Mouse (Mus musculus): ENCODE measurements at regions not wholly inside any gene's neighbourhood (a gene's known extent, or its start where the extent isn't known, plus 50 kb on each side); places are given as distances from the start of the nearest gene placed in this dataset.

GRCm38 (mm10) chr19:26234539-26234938 lies 370.3 kb upstream of the Smarca2 start:
- no peak for ATAC-seq (ENCODE audit: low FRiP score)
- no peak overlapping the region for H3K4me2 ChIP-seq (replicated peaks; ENCODE audit: low read depth, low read length)
- H3K9me3 ChIP-seq (ENCODE audit: control insufficient read depth, low read length) = no peaks in the 10 kb centered on the region
- H3K4me3 ChIP-seq (ENCODE audit: low read depth, low read length) = no peak overlapping the region
- no peak overlapping the region for H3K27ac ChIP-seq (ENCODE audit: low read depth, low read length)
- H3K36me3 ChIP-seq (ENCODE audit: control insufficient read depth, insufficient read depth, low read length) = no peaks in the 10 kb centered on the region
- no peaks in the 10 kb centered on the region for H3K4me1 ChIP-seq (replicated peaks; ENCODE audit: control insufficient read depth, insufficient read depth, low read length)
- no peak for DNase-seq (ENCODE audit: low spot score)
- 73% methylated on average over 4 of the region's 4 CpGs for WGBS
- H3K9ac ChIP-seq (ENCODE audit: low read depth, low read length) = no peak overlapping the region
- no peaks in the 10 kb centered on the region for H3K27me3 ChIP-seq (ENCODE audit: control insufficient read depth, insufficient read depth, low read length)

GRCm38 (mm10) chr19:26244067-26244466 lies 360.8 kb upstream of the Smarca2 start:
- DNase-seq (ENCODE audit: low spot score) (no peak), ATAC-seq (ENCODE audit: low FRiP score) (no peak)
- no peaks in the 10 kb centered on the region for H3K4me1 ChIP-seq (replicated peaks; ENCODE audit: control insufficient read depth, insufficient read depth, low read length)
- no peak overlapping the region for H3K27ac ChIP-seq (ENCODE audit: low read depth, low read length)
- H3K4me3 ChIP-seq (ENCODE audit: low read depth, low read length) = no peak overlapping the region
- 81% methylated on average over 6 of the region's 6 CpGs for WGBS
- H3K4me2 ChIP-seq (replicated peaks; ENCODE audit: low read depth, low read length) = no peak overlapping the region
- no peak overlapping the region for H3K9ac ChIP-seq (ENCODE audit: low read depth, low read length)
- no peaks in the 10 kb centered on the region for H3K27me3 ChIP-seq (ENCODE audit: control insufficient read depth, insufficient read depth, low read length)
- no peaks in the 10 kb centered on the region for H3K9me3 ChIP-seq (ENCODE audit: control insufficient read depth, low read length)
- no peaks in the 10 kb centered on the region for H3K36me3 ChIP-seq (ENCODE audit: control insufficient read depth, insufficient read depth, low read length)

- no peak overlapping the region for H3K4me3 ChIP-seq (ENCODE audit: low read depth, low read length)
- H3K4me1 ChIP-seq (replicated peaks; ENCODE audit: control insufficient read depth, insufficient read depth, low read length) = no peaks in the 10 kb centered on the region
- H3K4me2 ChIP-seq (replicated peaks; ENCODE audit: low read depth, low read length) = no peak overlapping the region
- DNase-seq (ENCODE audit: low spot score) (no peak), ATAC-seq (ENCODE audit: low FRiP score) (no peak)
- H3K9ac ChIP-seq (ENCODE audit: low read depth, low read length) = no peak overlapping the region
- no peaks in the 10 kb centered on the region for H3K27me3 ChIP-seq (ENCODE audit: control insufficient read depth, insufficient read depth, low read length)
- no peaks in the 10 kb centered on the region for H3K9me3 ChIP-seq (ENCODE audit: control insufficient read depth, low read length)
- H3K27ac ChIP-seq (ENCODE audit: low read depth, low read length) = no peak overlapping the region
- H3K36me3 ChIP-seq (ENCODE audit: control insufficient read depth, insufficient read depth, low read length) = no peaks in the 10 kb centered on the region
- 83% methylated on average over 6 of the region's 6 CpGs for WGBS
Measured at GRCm38 (mm10) chr19:26249751-26250150, 355.1 kb upstream of the Smarca2 start.

DNA sequence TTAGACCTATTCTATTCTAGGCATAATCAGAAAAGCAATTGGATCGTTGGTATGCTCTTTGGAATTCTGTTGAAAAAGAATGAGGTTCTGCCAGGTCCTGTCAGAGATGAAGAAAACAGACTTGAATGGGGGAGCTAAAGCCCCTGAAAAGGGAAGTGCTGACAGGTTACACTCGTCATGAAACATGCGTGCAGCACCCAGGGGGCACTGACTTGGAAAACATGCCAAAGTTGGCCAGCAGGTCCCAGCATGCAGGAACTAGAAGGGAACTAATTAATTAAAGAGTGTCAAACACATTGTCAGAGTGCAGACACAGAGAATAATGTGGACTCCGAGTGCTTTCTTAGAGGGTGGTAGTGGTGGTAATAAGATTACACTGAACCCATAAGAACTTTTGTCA lies 346.2 kb upstream of the Smarca2 start:
- no peaks in the 10 kb centered on the region for H3K9me3 ChIP-seq (ENCODE audit: control insufficient read depth, low read length)
- DNase-seq (ENCODE audit: low spot score) (no peak), ATAC-seq (ENCODE audit: low FRiP score) (no peak)
- H3K9ac ChIP-seq (ENCODE audit: low read depth, low read length) = no peak overlapping the region
- no peaks in the 10 kb centered on the region for H3K4me1 ChIP-seq (replicated peaks; ENCODE audit: control insufficient read depth, insufficient read depth, low read length)
- WGBS = 66% methylated on average over 4 of the region's 4 CpGs
- H3K4me2 ChIP-seq (replicated peaks; ENCODE audit: low read depth, low read length) = no peak overlapping the region
- no peak overlapping the region for H3K4me3 ChIP-seq (ENCODE audit: low read depth, low read length)
- H3K36me3 ChIP-seq (ENCODE audit: control insufficient read depth, insufficient read depth, low read length) = no peaks in the 10 kb centered on the region
- H3K27me3 ChIP-seq (ENCODE audit: control insufficient read depth, insufficient read depth, low read length) = no peaks in the 10 kb centered on the region
- H3K27ac ChIP-seq (ENCODE audit: low read depth, low read length) = no peak overlapping the region

DNA sequence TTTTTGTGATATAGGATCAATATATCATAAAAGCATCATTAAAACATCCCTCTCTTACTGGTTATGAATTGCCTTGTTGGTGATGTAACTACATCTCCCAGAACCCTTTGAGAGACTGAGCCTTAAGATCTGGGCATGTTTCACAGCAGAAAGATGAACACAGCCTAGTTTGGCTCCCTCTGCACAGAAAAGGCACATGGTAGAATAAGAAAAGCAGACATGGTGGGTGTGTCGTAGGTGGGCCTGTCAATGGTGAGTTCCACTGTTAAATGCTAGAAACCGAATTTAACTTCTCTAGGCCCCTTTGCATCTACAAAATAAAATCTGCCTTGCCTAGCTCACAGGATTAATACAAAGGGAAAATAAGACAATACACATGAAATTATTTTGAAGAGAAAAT lies 343.3 kb upstream of the Smarca2 start:
- no peak overlapping the region for H3K4me3 ChIP-seq (ENCODE audit: low read depth, low read length)
- H3K9me3 ChIP-seq (ENCODE audit: control insufficient read depth, low read length) = no peaks in the 10 kb centered on the region
- H3K36me3 ChIP-seq (ENCODE audit: control insufficient read depth, insufficient read depth, low read length) = no peaks in the 10 kb centered on the region
- WGBS = 82% methylated on average over 2 of the region's 2 CpGs
- H3K27ac ChIP-seq (ENCODE audit: low read depth, low read length) = no peak overlapping the region
- DNase-seq (ENCODE audit: low spot score) (no peak), ATAC-seq (ENCODE audit: low FRiP score) (no peak)
- H3K4me2 ChIP-seq (replicated peaks; ENCODE audit: low read depth, low read length) = no peak overlapping the region
- H3K4me1 ChIP-seq (replicated peaks; ENCODE audit: control insufficient read depth, insufficient read depth, low read length) = no peaks in the 10 kb centered on the region
- no peak overlapping the region for H3K9ac ChIP-seq (ENCODE audit: low read depth, low read length)
- H3K27me3 ChIP-seq (ENCODE audit: control insufficient read depth, insufficient read depth, low read length) = no peaks in the 10 kb centered on the region

- Histone ChIP-seq H3K4me3 (ENCODE audit: low read depth, low read length) (no peak overlapping the region), H3K4me1 (replicated peaks; ENCODE audit: control insufficient read depth, insufficient read depth, low read length) (no peaks in the 10 kb centered on the region), H3K9me3 (ENCODE audit: control insufficient read depth, low read length) (no peaks in the 10 kb centered on the region), H3K9ac (ENCODE audit: low read depth, low read length) (no peak overlapping the region), H3K27ac (ENCODE audit: low read depth, low read length) (no peak overlapping the region), H3K4me2 (replicated peaks; ENCODE audit: low read depth, low read length) (no peak overlapping the region), H3K36me3 (ENCODE audit: control insufficient read depth, insufficient read depth, low read length) (no peaks in the 10 kb centered on the region), H3K27me3 (ENCODE audit: control insufficient read depth, insufficient read depth, low read length) (no peaks in the 10 kb centered on the region)
- no peak for ATAC-seq (ENCODE audit: low FRiP score)
- no peak for DNase-seq (ENCODE audit: low spot score)
- WGBS = 88% methylated on average over 6 of the region's 6 CpGs
Measured at GRCm38 (mm10) chr19:26296360-26296759, 308.5 kb upstream of the Smarca2 start.

DNA sequence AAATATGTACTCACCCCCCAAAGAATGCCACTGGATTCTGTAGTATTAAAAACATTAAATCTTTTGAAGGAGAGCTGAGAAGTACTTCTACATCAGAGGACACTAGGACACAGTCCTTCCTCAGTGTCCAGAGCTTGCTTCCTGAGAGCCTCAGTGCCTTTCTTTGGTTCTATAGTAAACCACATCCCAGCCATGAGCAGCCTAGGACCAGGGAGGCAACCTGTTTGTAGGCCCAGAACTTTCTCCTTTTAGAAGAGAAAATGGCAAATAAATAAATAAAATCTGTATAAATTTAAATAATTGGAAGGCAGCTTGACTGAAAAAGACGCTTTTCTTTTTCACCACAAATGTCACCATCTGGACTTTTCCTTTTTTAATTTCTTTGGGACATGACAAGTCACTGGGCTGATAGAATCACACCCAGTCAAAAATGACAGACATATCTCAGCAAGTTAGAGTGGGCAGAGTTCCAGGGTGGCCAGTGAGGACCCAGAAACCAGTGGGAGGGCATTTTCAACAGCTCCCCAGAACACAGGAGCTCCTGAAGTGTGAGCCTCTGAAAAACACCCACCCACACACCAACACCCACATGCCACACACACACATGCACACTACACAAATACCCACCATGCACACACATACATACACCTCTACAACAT lies 296.2 kb upstream of the Smarca2 start:
- Histone ChIP-seq H3K4me2 (replicated peaks; ENCODE audit: low read depth, low read length) (no peak overlapping the region), H3K27me3 (ENCODE audit: control insufficient read depth, insufficient read depth, low read length) (no peaks in the 10 kb centered on the region), H3K4me1 (replicated peaks; ENCODE audit: control insufficient read depth, insufficient read depth, low read length) (no peaks in the 10 kb centered on the region), H3K9ac (ENCODE audit: low read depth, low read length) (no peak overlapping the region), H3K27ac (ENCODE audit: low read depth, low read length) (no peak overlapping the region), H3K36me3 (ENCODE audit: control insufficient read depth, insufficient read depth, low read length) (no peaks in the 10 kb centered on the region), H3K4me3 (ENCODE audit: low read depth, low read length) (no peak overlapping the region), H3K9me3 (ENCODE audit: control insufficient read depth, low read length) (no peaks in the 10 kb centered on the region)
- DNase-seq (ENCODE audit: low spot score) (no peak), ATAC-seq (ENCODE audit: low FRiP score) (no peak)
- WGBS = 74% methylated on average over 1 of the region's 1 CpGs

DNA sequence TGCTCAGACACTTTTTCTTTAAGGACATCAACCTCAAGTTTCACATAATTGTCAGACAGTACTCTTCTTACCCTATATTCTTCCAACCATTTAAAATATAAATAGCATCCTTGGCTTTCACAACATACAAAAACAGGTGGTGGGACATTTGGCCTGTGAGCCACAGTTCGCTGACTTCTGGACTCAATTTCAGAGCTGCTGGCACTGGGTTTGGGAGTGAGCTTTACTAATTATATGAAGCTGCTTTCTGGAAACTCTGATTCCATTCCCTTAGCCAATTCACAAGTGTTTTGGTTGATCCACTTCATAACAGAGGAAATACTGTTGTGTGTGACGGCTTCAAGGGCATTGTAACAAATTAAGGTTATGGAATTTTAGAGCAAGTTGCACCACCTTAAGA lies 285.9 kb upstream of the Smarca2 start:
- no peaks in the 10 kb centered on the region for H3K27me3 ChIP-seq (ENCODE audit: control insufficient read depth, insufficient read depth, low read length)
- H3K4me3 ChIP-seq (ENCODE audit: low read depth, low read length) = no peak overlapping the region
- H3K27ac ChIP-seq (ENCODE audit: low read depth, low read length) = no peak overlapping the region
- H3K4me1 ChIP-seq (replicated peaks; ENCODE audit: control insufficient read depth, insufficient read depth, low read length) = no peaks in the 10 kb centered on the region
- H3K9ac ChIP-seq (ENCODE audit: low read depth, low read length) = no peak overlapping the region
- H3K36me3 ChIP-seq (ENCODE audit: control insufficient read depth, insufficient read depth, low read length) = no peaks in the 10 kb centered on the region
- WGBS = 88% methylated on average over 2 of the region's 2 CpGs
- DNase-seq (ENCODE audit: low spot score) = no peak
- H3K4me2 ChIP-seq (replicated peaks; ENCODE audit: low read depth, low read length) = no peak overlapping the region
- ATAC-seq (ENCODE audit: low FRiP score) = no peak
- no peaks in the 10 kb centered on the region for H3K9me3 ChIP-seq (ENCODE audit: control insufficient read depth, low read length)

- H3K4me2 ChIP-seq (replicated peaks; ENCODE audit: low read depth, low read length) = no peak overlapping the region
- H3K4me3 ChIP-seq (ENCODE audit: low read depth, low read length) = no peak overlapping the region
- no peaks in the 10 kb centered on the region for H3K4me1 ChIP-seq (replicated peaks; ENCODE audit: control insufficient read depth, insufficient read depth, low read length)
- no peak for ATAC-seq (ENCODE audit: low FRiP score)
- DNase-seq (ENCODE audit: low spot score) = no peak
- H3K27me3 ChIP-seq (ENCODE audit: control insufficient read depth, insufficient read depth, low read length) = no peaks in the 10 kb centered on the region
- no peak overlapping the region for H3K9ac ChIP-seq (ENCODE audit: low read depth, low read length)
- H3K9me3 ChIP-seq (ENCODE audit: control insufficient read depth, low read length) = no peaks in the 10 kb centered on the region
- no peak overlapping the region for H3K27ac ChIP-seq (ENCODE audit: low read depth, low read length)
- H3K36me3 ChIP-seq (ENCODE audit: control insufficient read depth, insufficient read depth, low read length) = no peaks in the 10 kb centered on the region
- 84% methylated on average over 5 of the region's 5 CpGs for WGBS
Measured at GRCm38 (mm10) chr19:26323682-26324081, 281.2 kb upstream of the Smarca2 start.
